Mouse (Mus musculus) spleen, postnatal 10 days (tissue): Measurements from ENCODE around the gene Mtmr10.

Source experiments
- DNase-seq, 2 experiments: peaks; one replicate each; pipeline ENCODE4 v3.0.0; 2021 to 2022; ENCODE audit warnings: low spot score in 2 of 2

Mtmr10 gene

GRCm38 (mm10) chr7:64291722-64292121 lies 4.3 kb downstream of the Mtmr10 start:
- no peak for DNase-seq

GRCm38 (mm10) chr7:64296286-64297010 lies 9.0 kb downstream of the Mtmr10 start:
- DNase-seq = no peak

- DNase-seq = no peak
These were observed 22.8 kb downstream of the Mtmr10 start for GRCm38 (mm10) chr7:64310241-64310640.

- DNase-seq = no peak
These were observed 23.3 kb downstream of the Mtmr10 start for GRCm38 (mm10) chr7:64310756-64311155.

GRCm38 (mm10) chr7:64312811-64313210 lies 25.4 kb downstream of the Mtmr10 start:
- no peak for DNase-seq

- DNase-seq = no peak
These were observed 33.7 kb downstream of the Mtmr10 start for GRCm38 (mm10) chr7:64321125-64321524.

GRCm38 (mm10) chr7:64321658-64322057 lies 34.2 kb downstream of the Mtmr10 start:
- DNase-seq = no peak

- peak; percentile 78 to 90 for DNase-seq
These were observed 39.4 kb downstream of the Mtmr10 start for GRCm38 (mm10) chr7:64326892-64327291.

- no peak for DNase-seq
These were observed 40.0 kb downstream of the Mtmr10 start for GRCm38 (mm10) chr7:64327486-64327885.

- DNase-seq = no peak
These were observed 43.9 kb downstream of the Mtmr10 start for GRCm38 (mm10) chr7:64331309-64331708.

- DNase-seq = no peak
These were observed 45.2 kb downstream of the Mtmr10 start for GRCm38 (mm10) chr7:64332686-64333085.

GRCm38 (mm10) chr7:64347813-64348212 lies 60.4 kb downstream of the Mtmr10 start:
- no peak for DNase-seq

- no peak for DNase-seq
These were observed 61.9 kb downstream of the Mtmr10 start for GRCm38 (mm10) chr7:64349147-64349861.

- DNase-seq = no peak
These were observed 63.6 kb downstream of the Mtmr10 start for GRCm38 (mm10) chr7:64351087-64351486.

GRCm38 (mm10) chr7:64354206-64354605 lies 66.8 kb downstream of the Mtmr10 start:
- DNase-seq = no peak

- no peak for DNase-seq
These were observed 69.2 kb downstream of the Mtmr10 start for GRCm38 (mm10) chr7:64356661-64357060.

GRCm38 (mm10) chr7:64357405-64357804 lies 70.0 kb downstream of the Mtmr10 start:
- DNase-seq = peak in 1 of 2 experiments; percentile 30

GRCm38 (mm10) chr7:64358666-64359065 lies 71.2 kb downstream of the Mtmr10 start:
- no peak for DNase-seq

GRCm38 (mm10) chr7:64359943-64360585 lies 72.6 kb downstream of the Mtmr10 start:
- DNase-seq = no peak

- DNase-seq = no peak
These were observed 73.1 kb downstream of the Mtmr10 start for GRCm38 (mm10) chr7:64360586-64360945.

- no peak for DNase-seq
These were observed 78.4 kb downstream of the Mtmr10 start for GRCm38 (mm10) chr7:64365863-64366262.

GRCm38 (mm10) chr7:64369841-64370240 lies 82.4 kb downstream of the Mtmr10 start:
- DNase-seq = no peak
